Mouse (Mus musculus) heart, embryonic 14.5 days (tissue): ENCODE data around the gene Slc10a1. TPM values are rescaled to one million over a fixed set of nuclear protein-coding genes. Genes with fewer than 3 reads are reported as not detected.

ENCODE experiments used
- ATAC-seq: fragments of 200-750 bp; cut with Nextera tagmentation; 2 replicates; pipeline ENCODE4 v1.8.0; 2017; ENCODE audit warnings: low read depth, moderate TSS enrichment; ENCODE audit not compliant: insufficient number of reproducible peaks, insufficient read depth, low FRiP score
- H3K27ac ChIP-seq, 2 experiments: fragments of 200-500 bp in 1 of 2; fragments of 300-500 bp in 1 of 2; sonication (generic) in 1 of 2; replicated peaks in 1 of 2; 2 replicates each; pipeline ENCODE4 v1.5.1; 2012 to 2014; ENCODE audit warnings: low read depth in 2 of 2, low read length in 2 of 2, control low read depth in 1 of 2, mild to moderate bottlenecking in 1 of 2, mixed read lengths in 1 of 2; ENCODE audit not compliant: control insufficient read depth in 1 of 2, insufficient read depth in 1 of 2
- H3K27me3 ChIP-seq: fragments of 300-500 bp; sonication (generic); 2 replicates; pipeline ENCODE4 v1.6.1; 2014; ENCODE audit warnings: mild to moderate bottlenecking, low read length, control low read depth; ENCODE audit not compliant: control insufficient read depth, insufficient read depth
- H3K36me3 ChIP-seq: fragments of 300-500 bp; sonication (generic); 2 replicates; pipeline ENCODE4 v1.6.1; 2014; ENCODE audit warnings: mild to moderate bottlenecking, control low read depth, low read length, mixed read lengths; ENCODE audit not compliant: control insufficient read depth, insufficient read depth
- H3K4me1 ChIP-seq, 2 experiments: fragments of 200-500 bp in 1 of 2; fragments of 300-500 bp in 1 of 2; sonication (generic) in 1 of 2; 2 replicates each; pipeline ENCODE4 v1.6.1; 2012 to 2014; ENCODE audit warnings: low read length in 2 of 2, control low read depth in 1 of 2, mixed read lengths in 1 of 2; ENCODE audit not compliant: control insufficient read depth in 2 of 2, insufficient read depth in 2 of 2
- H3K4me2 ChIP-seq: fragments of 300-500 bp; sonication (generic); 2 replicates; pipeline ENCODE4 v1.6.1; 2014; ENCODE audit warnings: mild to moderate bottlenecking, low read length
- H3K4me3 ChIP-seq, 2 experiments: fragments of 200-500 bp in 1 of 2; fragments of 300-500 bp in 1 of 2; sonication (generic) in 1 of 2; 2 replicates each; pipeline ENCODE4 v1.5.1; 2012 to 2014; ENCODE audit warnings: low read length in 2 of 2, mild to moderate bottlenecking in 2 of 2, control low read depth in 1 of 2, low read depth in 1 of 2, moderate library complexity in 1 of 2; ENCODE audit not compliant: control insufficient read depth in 1 of 2, insufficient read depth in 1 of 2
- H3K9ac ChIP-seq: fragments of 300-500 bp; sonication (generic); 2 replicates; pipeline ENCODE4 v1.6.1; 2014; ENCODE audit warnings: mild to moderate bottlenecking, low read length
- H3K9me3 ChIP-seq: fragments of 300-500 bp; sonication (generic); 2 replicates; pipeline ENCODE4 v1.6.1; 2016; ENCODE audit warnings: low read length, control low read depth; ENCODE audit not compliant: control insufficient read depth
- WGBS: fragments of 180-500 bp; shearing (Covaris S2); extraction: QIAGEN DNeasy Blood & Tissue Kit; methylation state at CpG from one replicate; pipeline ENCODE4 v1.1.7; 2014; 5-methylcytosine and 5-hydroxymethylcytosine counted together
- polyA plus RNA-seq: library from polyadenylated mRNA; unstranded; fragments of >200 nt; fragmentation: Nextera tagmentation; extraction: Ambion mirVana; gene quantifications from 2 replicates; pipeline ENCODE4 v1.2.1, GENCODE M21; 2014

Gene Slc10a1
- polyA plus RNA-seq, 1 experiment from 2014 or later: 0.74 TPM

DNA sequence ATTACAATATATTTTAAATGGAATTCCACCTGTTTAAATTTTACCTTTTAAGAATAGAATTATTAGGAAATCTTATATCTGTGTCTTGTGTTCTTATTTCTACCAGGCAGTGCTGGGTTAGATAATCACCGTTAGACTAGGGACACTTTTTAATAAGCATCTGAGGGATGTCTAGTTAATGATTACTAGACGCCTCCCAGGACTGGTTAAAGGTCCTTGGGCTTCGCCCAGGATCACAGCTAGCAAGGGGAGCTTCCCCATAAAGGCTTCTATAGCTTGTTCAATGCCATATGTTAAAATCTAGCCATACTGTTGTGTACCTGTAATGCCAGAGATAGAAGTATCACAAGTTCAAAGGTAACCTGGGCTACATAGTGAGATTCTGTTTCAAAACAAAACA, 39.6 kb downstream of the Slc10a1 start:
- 83% methylated on average over 3 of the region's 3 CpGs for WGBS
- H3K4me3 ChIP-seq: no peak overlapping the region
- H3K27me3 ChIP-seq: no peaks in the 10 kb centered on the region
- H3K9ac ChIP-seq: no peak overlapping the region
- no peaks in the 10 kb centered on the region for H3K9me3 ChIP-seq
- no peaks in the 10 kb centered on the region for H3K36me3 ChIP-seq
- peaks cover 0 to 6% of the 10 kb centered on the region in 2 experiments; a peak in 2 of 4 replicates for H3K4me1 ChIP-seq
- ATAC-seq: no peak
- no peak overlapping the region for H3K4me2 ChIP-seq
- no peak overlapping the region for H3K27ac ChIP-seq

DNA sequence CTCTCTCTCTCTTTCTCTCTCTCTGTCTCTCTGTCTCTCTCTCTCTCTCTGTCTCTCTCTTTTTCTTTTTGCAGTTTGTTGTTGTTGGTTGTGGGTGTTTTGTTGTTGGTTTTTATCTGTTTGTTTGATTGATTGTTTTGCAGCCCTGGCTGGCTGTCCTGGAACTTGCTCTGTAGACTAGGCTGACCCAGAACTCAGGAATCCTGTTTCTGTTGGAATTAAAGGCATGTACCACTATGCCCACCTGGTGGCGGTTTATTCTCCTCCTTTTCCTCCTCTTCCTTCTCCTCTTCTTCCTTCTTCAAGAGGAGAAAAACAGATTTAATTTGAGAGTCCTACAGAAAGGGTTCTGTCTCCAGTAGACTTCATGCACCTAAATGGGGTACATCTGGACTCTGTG, 41.0 kb downstream of the Slc10a1 start:
- no peaks in the 10 kb centered on the region for H3K27me3 ChIP-seq
- no peaks in the 10 kb centered on the region for H3K36me3 ChIP-seq
- 81% methylated on average over 1 of the region's 1 CpGs for WGBS
- H3K27ac ChIP-seq: no peak overlapping the region
- H3K9me3 ChIP-seq: no peaks in the 10 kb centered on the region
- no peak for ATAC-seq
- no peak overlapping the region for H3K9ac ChIP-seq
- no peak overlapping the region for H3K4me2 ChIP-seq
- no peak overlapping the region for H3K4me3 ChIP-seq
- H3K4me1 ChIP-seq: peaks cover 0 to 8% of the 10 kb centered on the region in 2 experiments; a peak in 2 of 4 replicates

DNA sequence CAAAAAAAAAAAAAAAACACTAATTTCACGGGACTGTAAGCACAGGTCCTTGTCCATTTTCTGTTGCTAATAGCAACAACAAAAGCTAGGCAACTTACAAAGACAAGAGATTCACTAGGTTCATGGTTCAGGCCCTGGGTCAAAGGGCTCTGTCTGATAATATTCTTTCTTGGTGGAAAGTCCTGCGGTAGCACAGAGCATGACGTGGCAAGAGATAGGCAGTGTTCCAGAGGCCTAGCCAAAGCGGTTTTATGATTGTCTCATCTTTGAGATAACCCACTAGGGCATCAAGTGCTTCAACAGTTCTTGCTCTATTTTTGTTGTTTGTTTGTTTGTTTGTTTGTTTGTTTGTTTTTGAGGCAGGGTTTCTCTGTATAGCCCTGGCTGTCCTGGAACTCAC, 42.0 kb downstream of the Slc10a1 start:
- H3K4me3 ChIP-seq: no peak overlapping the region
- 69% methylated on average over 4 of the region's 4 CpGs for WGBS
- ATAC-seq: no peak

DNA sequence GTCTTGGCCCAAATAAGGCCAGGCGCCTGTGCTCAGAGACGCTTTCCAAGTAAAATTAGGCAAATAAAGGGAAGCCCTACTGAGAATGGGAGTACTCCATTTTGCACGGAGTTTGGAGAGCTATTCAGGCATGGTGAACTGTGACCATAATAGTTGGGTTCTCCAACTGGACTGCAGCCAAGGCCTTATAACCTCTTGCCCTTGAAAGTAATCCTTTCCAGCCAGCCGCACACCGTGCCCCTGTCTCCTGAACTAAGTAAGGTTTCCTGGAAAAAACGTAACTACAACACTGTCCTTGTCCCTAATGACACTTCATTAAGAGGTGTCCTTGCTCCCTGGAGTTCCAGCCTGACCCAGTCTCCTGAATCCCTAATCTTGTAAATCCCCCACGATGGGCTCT, 42.6 kb downstream of the Slc10a1 start:
- Histone ChIP-seq H3K9me3 (no peaks in the 10 kb centered on the region), H3K36me3 (no peaks in the 10 kb centered on the region), H3K4me3 (no peak overlapping the region), H3K27me3 (no peaks in the 10 kb centered on the region), H3K27ac (no peak overlapping the region), H3K9ac (no peak overlapping the region), H3K4me1 (peaks cover 0 to 8% of the 10 kb centered on the region in 2 experiments; a peak in 2 of 4 replicates), H3K4me2 (no peak overlapping the region)
- WGBS: 35% methylated on average over 7 of the region's 7 CpGs
- ATAC-seq: no peak

More for the DNA sequence above, 42.0 kb downstream of the Slc10a1 start:
- no peaks in the 10 kb centered on the region for H3K36me3 ChIP-seq
- H3K27me3 ChIP-seq: no peaks in the 10 kb centered on the region
- no peak overlapping the region for H3K27ac ChIP-seq
- no peak overlapping the region for H3K9ac ChIP-seq
- no peaks in the 10 kb centered on the region for H3K9me3 ChIP-seq
- H3K4me2 ChIP-seq: no peak overlapping the region
- peaks cover 0 to 8% of the 10 kb centered on the region in 2 experiments; a peak in 2 of 4 replicates for H3K4me1 ChIP-seq

DNA sequence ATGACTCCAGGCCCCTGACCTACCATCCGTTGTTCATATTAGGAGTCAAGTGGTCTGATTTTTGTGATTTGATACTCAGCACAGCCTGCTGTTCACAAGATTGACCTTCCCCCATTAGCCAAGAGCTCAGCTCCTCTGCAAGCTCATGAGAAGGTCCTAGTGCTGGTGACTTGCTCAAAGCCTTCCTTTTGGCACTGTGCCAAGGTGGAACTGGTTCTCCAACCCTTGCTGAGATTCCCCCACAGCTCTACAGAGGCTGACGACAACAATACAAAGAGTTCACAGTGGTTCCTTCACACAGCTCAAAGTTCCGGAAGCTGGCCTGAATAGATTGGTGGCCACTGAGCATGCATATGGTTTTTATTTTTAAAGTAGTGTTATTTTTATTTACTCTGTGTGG, 44.3 kb downstream of the Slc10a1 start:
- 47% methylated on average over 3 of the region's 3 CpGs for WGBS
- no peak for ATAC-seq
- Histone ChIP-seq H3K9ac (no peak overlapping the region), H3K4me1 (peaks cover 0 to 8% of the 10 kb centered on the region in 2 experiments; a peak in 2 of 4 replicates), H3K27me3 (no peaks in the 10 kb centered on the region), H3K9me3 (no peaks in the 10 kb centered on the region), H3K4me3 (no peak overlapping the region), H3K27ac (no peak overlapping the region), H3K4me2 (no peak overlapping the region), H3K36me3 (no peaks in the 10 kb centered on the region)

DNA sequence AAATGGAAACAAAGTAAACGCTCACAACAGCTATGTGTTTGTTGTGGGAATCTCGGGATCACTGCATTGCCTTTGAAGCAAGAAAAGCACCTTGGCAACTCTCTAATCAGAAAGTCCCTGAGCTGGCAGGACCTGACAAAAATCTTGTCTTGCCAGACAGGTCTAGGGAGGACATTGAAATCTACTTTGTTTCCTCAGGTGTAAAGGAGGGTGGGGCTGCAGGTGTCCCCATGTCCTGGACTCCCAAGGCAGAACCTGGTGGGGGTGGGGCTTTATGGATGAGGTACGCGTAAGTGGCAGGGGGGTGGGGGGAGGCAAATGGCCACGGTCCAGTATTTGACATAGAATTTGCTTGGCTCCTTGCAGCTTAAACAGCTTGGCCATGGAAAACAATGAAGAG, 44.9 kb downstream of the Slc10a1 start:
- H3K4me2 ChIP-seq: no peak overlapping the region
- H3K4me1 ChIP-seq: peaks cover 0 to 8% of the 10 kb centered on the region in 2 experiments; a peak in 2 of 4 replicates
- H3K9me3 ChIP-seq: no peaks in the 10 kb centered on the region
- 58% methylated on average over 5 of the region's 5 CpGs for WGBS
- no peaks in the 10 kb centered on the region for H3K36me3 ChIP-seq
- no peaks in the 10 kb centered on the region for H3K27me3 ChIP-seq
- H3K4me3 ChIP-seq: no peak overlapping the region
- H3K9ac ChIP-seq: no peak overlapping the region
- no peak overlapping the region for H3K27ac ChIP-seq
- no peak for ATAC-seq

DNA sequence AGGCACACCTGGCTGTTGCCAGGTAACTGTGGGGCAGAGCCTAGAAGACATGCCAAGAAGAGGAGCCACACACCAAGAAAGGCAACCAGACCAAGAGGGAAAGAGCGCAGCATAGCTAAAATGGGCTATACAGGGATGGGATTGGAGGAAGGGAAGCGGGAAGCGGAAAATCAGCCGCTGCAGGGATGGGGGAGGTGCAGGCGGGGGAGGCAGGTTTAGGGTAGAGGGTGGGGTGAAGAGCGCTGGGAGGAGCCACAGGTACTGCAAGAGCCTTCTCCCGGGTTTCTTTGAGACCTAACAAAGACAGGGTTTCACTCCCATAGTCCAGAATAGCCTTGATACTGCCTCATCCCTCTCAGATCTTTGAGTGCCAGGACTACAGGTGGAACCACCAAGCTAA, 45.6 kb downstream of the Slc10a1 start:
- Histone ChIP-seq H3K9ac (no peak overlapping the region), H3K4me1 (peaks cover 0 to 8% of the 10 kb centered on the region in 2 experiments; a peak in 2 of 4 replicates), H3K27ac (no peak overlapping the region), H3K4me2 (peak overlapping the region; percentile 22; the same call in 1 of the 2 replicates), H3K4me3 (no peak overlapping the region), H3K36me3 (no peaks in the 10 kb centered on the region), H3K9me3 (no peaks in the 10 kb centered on the region), H3K27me3 (no peaks in the 10 kb centered on the region)
- no peak for ATAC-seq
- WGBS: 3% methylated on average over 7 of the region's 7 CpGs

DNA sequence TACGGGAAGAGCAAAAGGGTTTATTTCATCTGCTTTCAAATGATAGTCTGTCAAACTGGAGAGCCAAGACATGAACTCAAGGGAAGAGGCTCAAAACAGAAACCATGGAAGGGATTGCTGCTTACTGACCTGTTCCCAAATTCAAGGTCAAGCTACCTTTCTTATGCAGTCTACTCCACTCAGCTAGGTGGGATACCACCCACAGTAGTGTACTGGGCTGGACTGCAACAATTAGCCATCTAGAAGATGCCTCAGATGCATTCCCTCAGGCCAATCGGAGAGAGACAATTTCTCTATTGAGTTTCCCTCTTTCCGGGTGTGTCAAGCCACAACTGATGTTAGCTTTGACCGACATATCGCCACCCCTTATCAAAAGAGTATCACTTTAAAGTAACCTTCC, 47.2 kb downstream of the Slc10a1 start:
- no peak overlapping the region for H3K4me2 ChIP-seq

More for the DNA sequence above, 47.2 kb downstream of the Slc10a1 start:
- Histone ChIP-seq H3K9ac (no peak overlapping the region), H3K27me3 (no peaks in the 10 kb centered on the region), H3K27ac (no peak overlapping the region), H3K9me3 (no peaks in the 10 kb centered on the region), H3K4me3 (no peak overlapping the region), H3K36me3 (no peaks in the 10 kb centered on the region), H3K4me1 (peaks cover 0 to 8% of the 10 kb centered on the region in 2 experiments; a peak in 2 of 4 replicates)
- 92% methylated on average over 5 of the region's 5 CpGs for WGBS
- no peak for ATAC-seq
